Mouse (Mus musculus) liver, embryonic 14.5 days (tissue): ENCODE results near the gene Pfn1.

Source experiments
- CTCF ChIP-seq: IDR thresholded peaks from 2 replicates; pipeline ENCODE4 v1.5.1; 2016; ENCODE audit warnings: antibody characterized with exemption, low read depth, control low read depth
- EP300 ChIP-seq: IDR thresholded peaks from 2 replicates; pipeline ENCODE4 v1.6.1; 2016; ENCODE audit warnings: antibody characterized with exemption, low read depth

- TF ChIP-seq CTCF (no peak), EP300 (no peak)
Measured at GRCm38 (mm10) chr11:70658942-70659341, 4.5 kb upstream of the Pfn1 start.
